Mouse (Mus musculus) frontal cortex, postnatal 25 days (tissue): ENCODE measurements around the gene Mefv.
A peak's percentile ranks its signal among the peaks of the same experiment; 100 is the strongest.
"Not testable (repeated sequence)": the region's sequence is repeated elsewhere in the genome, so short reads cannot be mapped to it uniquely, and the experiment has no call there.

Source experiments
- DNase-seq, 2 experiments: peaks; one replicate each; pipeline ENCODE4 v3.0.0; 2022; ENCODE audit warnings: low spot score in 2 of 2

Gene Mefv

GRCm38 (mm10) chr16:3717980-3718379 lies at the start of gene Mefv:
TSS of gene Mefv (minus strand) at chr16:3718097.
- DNase-seq, result no peak

- DNase-seq, result no peak
These were observed 31.1 kb upstream of the Mefv start for GRCm38 (mm10) chr16:3748976-3749375.

DNA sequence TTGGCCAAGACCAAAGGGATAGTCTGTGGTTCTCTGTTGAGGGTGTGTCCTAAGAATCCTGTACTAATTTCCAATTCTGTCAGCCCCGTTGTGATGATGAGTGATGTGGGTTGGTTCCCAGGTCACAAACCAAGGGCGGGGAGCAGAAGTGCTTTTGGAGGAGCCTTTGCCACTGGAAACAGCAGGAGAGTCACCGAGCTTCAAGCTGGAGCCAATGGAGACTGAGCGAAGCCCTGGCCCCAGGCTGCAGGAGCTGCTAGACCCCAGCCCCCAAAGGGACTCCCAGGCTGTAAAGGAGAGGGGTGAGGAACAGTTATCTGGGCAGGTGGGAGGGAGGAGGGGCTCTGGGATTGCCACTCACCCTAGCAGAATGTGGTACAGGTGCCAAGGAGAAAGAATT lies 27.8 kb upstream of the Mefv start:
- no peak for DNase-seq

- peak in 1 of 2 experiments; percentile 6 for DNase-seq
These were observed 26.3 kb upstream of the Mefv start for GRCm38 (mm10) chr16:3744186-3744700.

GRCm38 (mm10) chr16:3743503-3744185 lies 25.7 kb upstream of the Mefv start, which contains the start of gene Zfp263:
TSS of gene Zfp263 (plus strand) at chr16:3744093.
- peak; percentile 84 to 90 for DNase-seq

GRCm38 (mm10) chr16:3742466-3742865 lies 24.6 kb upstream of the Mefv start:
- no peak for DNase-seq

GRCm38 (mm10) chr16:3733198-3733732 lies 15.4 kb upstream of the Mefv start:
- DNase-seq, result no peak

GRCm38 (mm10) chr16:3732612-3733011 lies 14.7 kb upstream of the Mefv start:
- no peak for DNase-seq

DNA sequence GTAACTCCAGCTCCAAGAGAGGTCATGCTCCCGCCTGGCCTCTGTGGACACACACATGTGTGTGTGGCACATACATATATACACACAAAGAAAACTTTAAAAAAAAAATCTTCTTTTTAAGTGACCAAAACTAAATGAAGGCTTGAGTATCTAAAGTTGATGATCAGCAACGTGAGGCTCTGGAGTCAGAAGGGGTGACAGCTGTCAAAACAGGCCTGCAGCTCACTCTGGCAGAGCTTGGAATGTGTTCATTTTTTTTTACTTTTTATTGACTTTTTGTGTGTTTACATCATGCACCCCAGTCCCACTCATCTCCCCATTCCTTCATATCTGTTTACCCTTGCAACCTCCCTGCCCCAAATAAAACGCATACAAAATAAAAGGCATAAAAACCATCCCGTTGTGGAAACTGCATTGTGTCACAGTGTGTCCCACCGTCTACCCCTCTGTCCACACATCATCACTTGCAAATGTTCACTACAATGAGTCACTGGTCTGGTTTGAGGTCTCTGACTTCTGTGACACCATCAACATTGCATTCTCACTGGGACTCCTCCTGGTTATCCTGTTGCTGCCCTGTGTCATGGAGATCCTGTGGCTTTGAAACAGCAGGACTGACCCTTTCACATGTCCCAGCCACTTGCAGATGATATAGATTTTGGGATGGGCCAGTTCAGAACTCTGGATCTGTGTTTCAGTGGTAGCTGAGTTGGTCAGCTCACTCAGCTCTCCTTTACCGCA lies 10.3 kb upstream of the Mefv start:
- no peak for DNase-seq

GRCm38 (mm10) chr16:3723231-3723630 lies 5.3 kb upstream of the Mefv start:
- no peak for DNase-seq

DNA sequence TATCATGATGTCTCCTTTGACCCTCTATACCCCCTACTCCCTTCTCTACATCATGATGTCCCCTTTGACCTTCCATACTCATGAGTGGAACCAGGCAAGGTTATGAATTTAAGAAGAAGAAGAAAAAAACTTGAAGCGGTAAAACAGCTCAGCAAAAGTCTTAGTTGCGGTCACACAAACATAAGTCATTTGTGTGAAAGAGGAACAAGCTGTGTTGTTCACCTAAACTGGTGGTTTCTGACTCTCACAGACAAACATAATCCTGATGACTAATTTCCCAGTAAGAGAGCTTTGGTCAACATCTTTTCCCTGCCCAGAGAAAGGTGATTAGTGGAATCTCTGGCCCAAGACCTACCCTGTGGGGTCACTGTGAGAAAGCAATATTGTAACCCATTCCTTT lies 3.2 kb downstream of the Mefv start:
- DNase-seq, result no peak

GRCm38 (mm10) chr16:3706680-3707079 lies 11.2 kb downstream of the Mefv start:
- DNase-seq, result no peak

DNA sequence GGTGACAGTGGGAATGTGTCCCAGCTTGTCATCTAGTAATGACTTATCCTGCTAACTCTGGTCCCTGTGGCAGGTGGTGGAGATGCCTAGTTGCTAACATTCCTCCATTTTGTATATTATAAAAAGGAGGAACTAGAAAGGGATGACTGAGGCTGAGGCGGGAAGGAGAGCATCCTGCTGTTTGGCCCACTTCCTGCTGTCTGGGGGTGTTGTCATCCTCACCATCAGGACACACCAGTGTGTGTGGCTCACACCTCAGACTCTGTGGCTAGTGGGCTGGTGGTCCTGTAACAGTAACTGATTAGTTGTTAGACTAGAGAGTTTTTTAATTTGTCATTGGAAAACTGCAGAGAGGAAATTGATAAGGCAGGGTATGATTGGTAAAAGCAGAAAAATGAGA lies 17.0 kb downstream of the Mefv start:
- DNase-seq, result no peak

DNA sequence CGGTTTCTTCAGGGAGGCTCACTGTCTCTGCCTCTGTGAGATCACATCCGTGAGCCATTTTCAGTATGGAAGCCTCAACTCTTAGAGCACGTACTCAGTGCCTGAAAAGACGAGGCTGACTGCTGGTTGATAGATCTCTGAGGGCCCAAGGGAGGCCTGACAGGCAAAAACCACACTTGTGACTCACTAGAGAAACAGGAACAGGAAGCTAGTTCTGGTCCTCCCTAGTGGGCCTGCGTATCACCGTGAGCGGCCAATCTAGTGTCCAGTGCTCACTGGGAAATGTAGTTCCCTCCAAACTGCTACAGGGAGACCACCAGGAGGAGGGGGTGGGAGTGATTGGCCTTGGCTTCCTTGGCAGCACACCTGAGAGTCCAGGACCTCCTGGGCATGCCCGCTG lies 18.6 kb downstream of the Mefv start:
- no peak for DNase-seq

- DNase-seq, result not testable (repeated sequence)
These were observed 28.3 kb downstream of the Mefv start for GRCm38 (mm10) chr16:3689608-3690007.
